Mouse (Mus musculus): ENCODE measurements around the gene Ccn2. TPM values are rescaled to one million over a fixed set of nuclear protein-coding genes. Genes with fewer than 3 reads are reported as not detected.

The Ccn2 gene
- total RNA-seq (2021) (100 to 1,000 TPM in 1 of 2 experiments, 10 to 100 TPM in 1; 62.8 to 108 TPM), polyA plus RNA-seq (2012; rRNA removed) (93.2 and 141 TPM in 2 replicates)
- long read RNA-seq, transcript Ccn2-201 (5 exons, 2,398 nt), result major isoform, 63 of 75 reads
- long read RNA-seq, partial matches to known transcripts, result 4 of 75 reads
- long read RNA-seq, other reads (novel, unspliced or antisense), result 8 of 75 reads

GRCm38 (mm10) chr10:24595250-24596002, at the start of gene Ccn2:
Gene Ccn2 (plus strand): TSS chr10:24595442.
- under 1% methylated on average over 53 of the region's 53 CpGs for WGBS
- H3K4me1 ChIP-seq (ENCODE audit: control insufficient read depth, insufficient read depth, low read length), result peaks cover 12% of the 10 kb centered on the region
- no peaks in the 10 kb centered on the region for H3K79me2 ChIP-seq (replicated peaks; ENCODE audit: control insufficient read depth, insufficient read depth, low read length)
- peaks cover 20% of the 10 kb centered on the region for H3K36me3 ChIP-seq (ENCODE audit: control insufficient read depth, insufficient read depth, low read length)
- DNase-seq, result peak; percentile 86 to 90
- H3K27ac ChIP-seq, result peak within 1 kb of the TSS; percentile 95
- TF ChIP-seq POLR2A (IDR thresholded peaks at IDR 0.05; ENCODE audit: insufficient read depth, low read depth, low read length) (peak; percentile 86), CTCF (IDR thresholded peaks at IDR 0.05) (no peak; the same call in 1 of the 2 replicates), EP300 (IDR thresholded peaks at IDR 0.05; ENCODE audit: insufficient read depth, low read depth, low read length) (peak; percentile 69; the same call in 1 of the 2 replicates)
- intact Hi-C loops (cut with DNase I), result loop anchor here (2.0 kb wide), 1 partner anchor 25 kb away; no protein-coding TSS in a partner anchor
- peak within 1 kb of the TSS; percentile 85 for H3K9ac ChIP-seq (ENCODE audit: low read depth, low read length)
- H3K27me3 ChIP-seq (ENCODE audit: control insufficient read depth, insufficient read depth, low read length), result no peaks in the 10 kb centered on the region
- H3K4me3 ChIP-seq, result peak within 1 kb of the TSS; percentile 63

GRCm38 (mm10) chr10:24552870-24553269, 42.4 kb upstream of the Ccn2 start:
- 59% methylated on average over 1 of the region's 1 CpGs for whole genome bisulfite sequencing

GRCm38 (mm10) chr10:24554091-24554490, 41.2 kb upstream of the Ccn2 start:
- H3K27ac ChIP-seq, result no peak overlapping the region
- WGBS, result 36% methylated on average over 2 of the region's 2 CpGs
- no peak overlapping the region for H3K4me3 ChIP-seq
- no peak for DNase-seq
- no peaks in the 10 kb centered on the region for H3K4me1 ChIP-seq (ENCODE audit: control insufficient read depth, insufficient read depth, low read length)
- H3K27me3 ChIP-seq (ENCODE audit: control insufficient read depth, insufficient read depth, low read length), result no peaks in the 10 kb centered on the region
- H3K9ac ChIP-seq (ENCODE audit: low read depth, low read length), result no peak overlapping the region
- no peaks in the 10 kb centered on the region for H3K36me3 ChIP-seq (ENCODE audit: control insufficient read depth, insufficient read depth, low read length)
- TF ChIP-seq EP300 (IDR thresholded peaks at IDR 0.05; ENCODE audit: insufficient read depth, low read depth, low read length) (no peak), CTCF (IDR thresholded peaks at IDR 0.05) (no peak), POLR2A (IDR thresholded peaks at IDR 0.05; ENCODE audit: insufficient read depth, low read depth, low read length) (no peak)
- intact Hi-C loops (cut with DNase I), result no loop called here
- H3K79me2 ChIP-seq (replicated peaks; ENCODE audit: control insufficient read depth, insufficient read depth, low read length), result no peaks in the 10 kb centered on the region

More at GRCm38 (mm10) chr10:24552870-24553269, 42.4 kb upstream of the Ccn2 start:
- intact Hi-C loops (cut with DNase I), result no loop called here
- TF ChIP-seq CTCF (IDR thresholded peaks at IDR 0.05), result no peak
- no peak overlapping the region for H3K27ac ChIP-seq
- DNase-seq, result no peak
- H3K4me1 ChIP-seq (ENCODE audit: control insufficient read depth, insufficient read depth, low read length), result no peaks in the 10 kb centered on the region
- H3K79me2 ChIP-seq (replicated peaks; ENCODE audit: control insufficient read depth, insufficient read depth, low read length), result no peaks in the 10 kb centered on the region
- no peaks in the 10 kb centered on the region for H3K36me3 ChIP-seq (ENCODE audit: control insufficient read depth, insufficient read depth, low read length)
- H3K9ac ChIP-seq (ENCODE audit: low read depth, low read length), result no peak overlapping the region
- H3K27me3 ChIP-seq (ENCODE audit: control insufficient read depth, insufficient read depth, low read length), result no peaks in the 10 kb centered on the region
- no peak overlapping the region for H3K4me3 ChIP-seq

- Histone ChIP-seq H3K36me3 (ENCODE audit: control insufficient read depth, insufficient read depth, low read length) (no peaks in the 10 kb centered on the region), H3K4me1 (ENCODE audit: control insufficient read depth, insufficient read depth, low read length) (no peaks in the 10 kb centered on the region), H3K9ac (ENCODE audit: low read depth, low read length) (no peak overlapping the region), H3K27me3 (ENCODE audit: control insufficient read depth, insufficient read depth, low read length) (no peaks in the 10 kb centered on the region), H3K79me2 (replicated peaks; ENCODE audit: control insufficient read depth, insufficient read depth, low read length) (no peaks in the 10 kb centered on the region), H3K4me3 (no peak overlapping the region), H3K27ac (no peak overlapping the region)
- WGBS, result 96% methylated on average over 2 of the region's 2 CpGs
- intact Hi-C loops (cut with DNase I), result no loop called here
- TF ChIP-seq EP300 (IDR thresholded peaks at IDR 0.05; ENCODE audit: insufficient read depth, low read depth, low read length), result no peak
- no peak for TF ChIP-seq POLR2A (IDR thresholded peaks at IDR 0.05; ENCODE audit: insufficient read depth, low read depth, low read length)
- no peak for TF ChIP-seq CTCF (IDR thresholded peaks at IDR 0.05)
- DNase-seq, result no peak
Measured at GRCm38 (mm10) chr10:24558366-24558765, 36.9 kb upstream of the Ccn2 start.

- no peak for DNase-seq
- TF ChIP-seq EP300 (IDR thresholded peaks at IDR 0.05; ENCODE audit: insufficient read depth, low read depth, low read length), result no peak
- TF ChIP-seq CTCF (IDR thresholded peaks at IDR 0.05), result no peak
- no peak for TF ChIP-seq POLR2A (IDR thresholded peaks at IDR 0.05; ENCODE audit: insufficient read depth, low read depth, low read length)
- Histone ChIP-seq H3K36me3 (ENCODE audit: control insufficient read depth, insufficient read depth, low read length) (no peaks in the 10 kb centered on the region), H3K79me2 (replicated peaks; ENCODE audit: control insufficient read depth, insufficient read depth, low read length) (no peaks in the 10 kb centered on the region), H3K27ac (no peak overlapping the region), H3K9ac (ENCODE audit: low read depth, low read length) (no peak overlapping the region), H3K27me3 (ENCODE audit: control insufficient read depth, insufficient read depth, low read length) (no peaks in the 10 kb centered on the region), H3K4me1 (ENCODE audit: control insufficient read depth, insufficient read depth, low read length) (peaks cover 3% of the 10 kb centered on the region; the same call in 1 of the 2 replicates), H3K4me3 (no peak overlapping the region)
- intact Hi-C loops (cut with DNase I), result no loop called here
- WGBS, result 59% methylated on average over 2 of the region's 2 CpGs
Measured at GRCm38 (mm10) chr10:24569691-24570420, 25.4 kb upstream of the Ccn2 start.
